Mouse (Mus musculus) erythroblast, embryonic 14.5 days (primary cell): ENCODE results near the gene Best2. TPM values are rescaled to one million over a fixed set of nuclear protein-coding genes. Genes with fewer than 3 reads are reported as not detected.

ENCODE experiments used
- H3K27me3 ChIP-seq: 2 replicates; pipeline ENCODE4 v1.6.1; 2012; ENCODE audit warnings: inconsistent platforms; ENCODE audit not compliant: control insufficient read depth
- H3K36me3 ChIP-seq: 2 replicates; pipeline ENCODE4 v1.6.1; 2012; ENCODE audit warnings: mild to moderate bottlenecking, inconsistent platforms; ENCODE audit not compliant: control insufficient read depth
- H3K4me1 ChIP-seq: 2 replicates; pipeline ENCODE4 v1.6.1; 2012; ENCODE audit warnings: inconsistent platforms; ENCODE audit not compliant: control insufficient read depth
- H3K4me3 ChIP-seq: replicated peaks from 2 replicates; pipeline ENCODE3; 2012; ENCODE audit warnings: moderate library complexity, mild to moderate bottlenecking, inconsistent platforms
- H3K9me3 ChIP-seq: 2 replicates; pipeline ENCODE4 v1.6.1; 2012; ENCODE audit warnings: low read length, inconsistent platforms, mixed read lengths; ENCODE audit not compliant: control insufficient read depth
- GATA1 ChIP-seq: IDR thresholded peaks from 2 replicates; pipeline ENCODE4 v1.6.1; 2012; ENCODE audit warnings: low read length, inconsistent platforms, mixed read lengths
- TAL1 ChIP-seq: IDR thresholded peaks from 3 replicates; pipeline ENCODE4 v1.6.1; 2012; ENCODE audit warnings: low read length, inconsistent platforms, mixed read lengths
- polyA plus RNA-seq: library from polyadenylated mRNA; stranded (reverse); fragments of >175 nt; gene quantifications from 2 replicates; pipeline ENCODE4 v1.2.3, GENCODE M21; 2012

The Best2 gene
- polyA plus RNA-seq, 1 experiment, result not detected

GRCm38 (mm10) chr8:84967532-84968304, 46.6 kb downstream of the Best2 start:
- peaks cover 64% of the 10 kb centered on the region for H3K36me3 ChIP-seq
- peaks cover 73% of the 10 kb centered on the region for H3K4me1 ChIP-seq
- no peaks in the 10 kb centered on the region for H3K27me3 ChIP-seq
- peak overlapping the region; percentile 79 for H3K4me3 ChIP-seq
- peaks cover 2% of the 10 kb centered on the region; the same call in 1 of the 2 replicates for H3K9me3 ChIP-seq
- TF ChIP-seq GATA1, result no peak
- peak; percentile 56 for TF ChIP-seq TAL1

GRCm38 (mm10) chr8:84966603-84967002, 47.7 kb downstream of the Best2 start:
- Histone ChIP-seq H3K36me3 (peaks cover 64% of the 10 kb centered on the region), H3K4me3 (peak overlapping the region; percentile 89), H3K27me3 (no peaks in the 10 kb centered on the region), H3K4me1 (peaks cover 68% of the 10 kb centered on the region), H3K9me3 (peaks cover 2% of the 10 kb centered on the region; the same call in 1 of the 2 replicates)
- no peak for TF ChIP-seq TAL1
- TF ChIP-seq GATA1, result no peak

- peak overlapping the region; percentile 89 for H3K4me3 ChIP-seq
- H3K9me3 ChIP-seq, result peaks cover 2% of the 10 kb centered on the region; the same call in 1 of the 2 replicates
- TF ChIP-seq TAL1 (no peak), GATA1 (no peak)
- H3K36me3 ChIP-seq, result peaks cover 64% of the 10 kb centered on the region
- no peaks in the 10 kb centered on the region for H3K27me3 ChIP-seq
- H3K4me1 ChIP-seq, result peaks cover 66% of the 10 kb centered on the region
Observed at GRCm38 (mm10) chr8:84965731-84966291, 48.5 kb downstream of the Best2 start.

- Histone ChIP-seq H3K4me3 (peak overlapping the region; percentile 89), H3K27me3 (no peaks in the 10 kb centered on the region), H3K36me3 (peaks cover 66% of the 10 kb centered on the region), H3K9me3 (peaks cover 2% of the 10 kb centered on the region; the same call in 1 of the 2 replicates), H3K4me1 (peaks cover 62% of the 10 kb centered on the region)
- TF ChIP-seq TAL1 (no peak), GATA1 (no peak)
Observed at GRCm38 (mm10) chr8:84963952-84964351, 50.4 kb downstream of the Best2 start.

GRCm38 (mm10) chr8:84959811-84960210, 54.5 kb downstream of the Best2 start:
- Histone ChIP-seq H3K27me3 (no peaks in the 10 kb centered on the region), H3K9me3 (no peaks in the 10 kb centered on the region), H3K4me1 (peaks cover 26% of the 10 kb centered on the region), H3K4me3 (no peak overlapping the region), H3K36me3 (peaks cover 82% of the 10 kb centered on the region)
- TF ChIP-seq TAL1, result no peak
- no peak for TF ChIP-seq GATA1

Other genes starting within 250 kb of the Best2 start
- 1.9 and 2.6 TPM in 2 replicates for gene Nfix, start 214.2 kb downstream of the Best2 start, polyA plus RNA-seq
- 1.3 and 1.5 TPM in 2 replicates for gene Dand5, start 191.7 kb downstream of the Best2 start, polyA plus RNA-seq
- gene Gadd45gip1, start 183.0 kb downstream of the Best2 start, polyA plus RNA-seq, result 10.3 and 11.6 TPM in 2 replicates
- 740 and 808 TPM in 2 replicates for gene Rad23a, start 173.9 kb downstream of the Best2 start, polyA plus RNA-seq
- 29.4 and 30.9 TPM in 2 replicates for gene Calr, start 167.6 kb downstream of the Best2 start, polyA plus RNA-seq
- 9.0 and 9.3 TPM in 2 replicates for gene Farsa, start 157.5 kb downstream of the Best2 start, polyA plus RNA-seq
- 15.0 TPM in 2 replicates for gene Syce2, start 142.4 kb downstream of the Best2 start, polyA plus RNA-seq
- 15.0 and 18.3 TPM in 2 replicates for gene Gcdh, start 120.6 kb downstream of the Best2 start, polyA plus RNA-seq
- 358 and 362 TPM in 2 replicates for gene Klf1, start 112.6 kb downstream of the Best2 start, polyA plus RNA-seq
- gene Dnase2a, start 106.0 kb downstream of the Best2 start, polyA plus RNA-seq, result 4.8 and 7.7 TPM in 2 replicates
- 0.01 and 0.08 TPM in 2 replicates for gene Mast1, start 77.2 kb downstream of the Best2 start, polyA plus RNA-seq
- gene Rtbdn, start 67.5 kb downstream of the Best2 start, polyA plus RNA-seq, result not detected in 2 replicates
- gene Gm49661, start 45.1 kb downstream of the Best2 start, polyA plus RNA-seq, result not detected in 2 replicates
- 111 and 222 TPM in 2 replicates for gene Prdx2, start 44.9 kb downstream of the Best2 start, polyA plus RNA-seq
- 162 and 179 TPM in 2 replicates for gene Rnaseh2a, start 44.8 kb downstream of the Best2 start, polyA plus RNA-seq
- 9.6 and 10.3 TPM in 2 replicates for gene Junb, start 35.8 kb downstream of the Best2 start, polyA plus RNA-seq
- 0.46 and 0.58 TPM in 2 replicates for gene Hook2, start 23.9 kb downstream of the Best2 start, polyA plus RNA-seq
- gene Asna1, start 10.8 kb upstream of the Best2 start, polyA plus RNA-seq, result 18.6 and 31.0 TPM in 2 replicates
- 77.0 and 92.3 TPM in 2 replicates for gene Trir, start 12.3 kb upstream of the Best2 start, polyA plus RNA-seq
- gene Tnpo2, start 22.4 kb upstream of the Best2 start, polyA plus RNA-seq, result 1.7 and 1.8 TPM in 2 replicates
- gene Fbxw9, start 45.5 kb upstream of the Best2 start, polyA plus RNA-seq, result 0.54 and 0.63 TPM in 2 replicates
- gene Gm5741, start 53.5 kb upstream of the Best2 start, polyA plus RNA-seq, result 0.37 TPM in 1 of 2 replicates, not detected in the other
- 2.0 and 2.1 TPM in 2 replicates for gene Dhps, start 57.2 kb upstream of the Best2 start, polyA plus RNA-seq
- 0.28 and 1.5 TPM in 2 replicates for gene Wdr83os, start 66.2 kb upstream of the Best2 start, polyA plus RNA-seq
- gene Wdr83, start 66.8 kb upstream of the Best2 start, polyA plus RNA-seq, result 2.7 and 4.7 TPM in 2 replicates
- 0.13 and 0.27 TPM in 2 replicates for gene Man2b1, start 68.7 kb upstream of the Best2 start, polyA plus RNA-seq
- 0.01 TPM in 1 of 2 replicates, not detected in the other for gene Zfp791, start 108.6 kb upstream of the Best2 start, polyA plus RNA-seq
- gene Cks1brt, start 137.4 kb upstream of the Best2 start, polyA plus RNA-seq, result not detected in 2 replicates
- gene Olfr371, start 211.5 kb upstream of the Best2 start, polyA plus RNA-seq, result not detected in 2 replicates